Mouse (Mus musculus) left cerebral cortex, postnatal 25 days (tissue): ENCODE data around the gene Zfp664. TPM values are rescaled to one million over a fixed set of nuclear protein-coding genes. Genes with fewer than 3 reads are reported as not detected.

ENCODE experiments used
- DNase-seq, 2 experiments: peaks; one replicate each; pipeline ENCODE4 v3.0.0; 2022; ENCODE audit warnings: low spot score in 2 of 2, mixed read lengths in 1 of 2
- intact Hi-C: fragments of 180-260 bp; cut with DNase I; formaldehyde crosslinking; loops from one replicate; pipeline ENCODE4 v1.15.1; 2025
- total RNA-seq, 2 experiments: library from RNA; stranded (reverse); gene quantifications; 2 replicates each; pipeline ENCODE4 v1.2.3; 2021

Zfp664 gene
- total RNA-seq: 10 to 100 TPM; 65.8 to 70.9 TPM

DNA sequence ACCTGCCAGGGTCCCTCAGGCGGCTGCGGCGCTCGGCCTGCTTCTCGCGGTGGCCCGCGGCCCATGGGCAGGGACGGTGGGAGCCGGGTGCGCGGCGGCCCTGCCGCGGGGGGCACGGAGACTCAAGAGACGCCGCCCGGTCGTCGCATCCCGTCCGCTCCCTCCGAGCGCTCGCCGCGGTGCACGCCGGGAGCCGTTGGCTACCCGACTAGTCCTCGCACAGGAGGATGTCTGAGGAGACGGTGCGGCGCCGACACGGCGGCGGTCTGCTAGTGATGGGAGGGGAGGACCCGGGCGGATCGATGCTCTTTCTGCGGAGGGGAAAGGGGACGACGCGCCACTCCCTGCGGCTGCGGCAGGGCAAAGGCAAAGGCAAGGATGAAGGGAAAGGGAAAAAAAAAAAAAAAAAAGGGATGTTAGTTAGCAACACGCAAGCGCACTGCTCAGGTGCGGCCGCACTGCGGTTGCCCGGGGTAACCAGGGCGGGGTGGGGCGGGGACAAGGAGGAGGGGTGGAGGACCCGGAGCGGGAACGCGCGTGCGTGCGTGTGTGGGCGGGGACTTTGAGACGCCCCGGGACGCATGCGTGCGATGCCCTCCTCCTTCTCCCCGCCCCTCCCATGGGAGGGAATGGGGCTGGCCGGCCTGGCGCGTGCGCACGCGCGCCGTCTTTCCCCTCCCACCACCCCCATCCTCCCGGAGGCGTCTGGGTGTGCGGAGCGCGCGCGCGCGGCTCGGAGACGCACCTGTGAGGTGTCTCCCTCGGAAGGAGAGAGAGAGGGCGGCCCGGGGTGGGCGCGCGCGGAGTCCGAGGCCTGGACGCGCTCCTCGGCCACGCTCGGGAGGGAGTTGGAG is at the start of gene Zfp664, which contains the start of gene Ccdc92:
Gene Zfp664, plus strand, starts transcription at position 679 of the 854 bp plus-strand sequence.
Gene Ccdc92, minus strand, starts transcription at position 412 of the 854 bp plus-strand sequence.
- peak; percentile 97 to 99 for DNase-seq
- intact Hi-C loops: no loop called here

DNA sequence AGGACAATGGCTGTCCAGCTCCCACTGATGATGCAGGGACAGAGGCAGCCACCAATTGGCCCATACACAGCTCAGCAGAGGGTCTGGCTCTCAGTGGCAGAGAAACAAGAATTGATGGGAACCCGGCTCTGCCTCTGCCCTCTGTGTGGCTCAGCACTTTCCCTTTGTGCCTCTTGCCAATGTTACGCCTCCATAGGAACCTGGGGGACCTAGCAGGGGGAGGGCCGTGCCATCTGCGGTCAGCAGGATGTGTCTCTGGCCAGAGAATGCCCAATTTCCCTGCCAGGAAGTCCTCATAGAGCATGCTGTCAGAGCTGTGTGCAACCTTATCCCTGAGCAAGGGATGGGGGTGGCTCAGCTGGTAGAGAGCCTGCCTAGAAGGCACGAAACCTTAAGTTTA is 47.7 kb upstream of the Zfp664 start:
- DNase-seq: no peak
- intact Hi-C loops: no loop called here

DNA sequence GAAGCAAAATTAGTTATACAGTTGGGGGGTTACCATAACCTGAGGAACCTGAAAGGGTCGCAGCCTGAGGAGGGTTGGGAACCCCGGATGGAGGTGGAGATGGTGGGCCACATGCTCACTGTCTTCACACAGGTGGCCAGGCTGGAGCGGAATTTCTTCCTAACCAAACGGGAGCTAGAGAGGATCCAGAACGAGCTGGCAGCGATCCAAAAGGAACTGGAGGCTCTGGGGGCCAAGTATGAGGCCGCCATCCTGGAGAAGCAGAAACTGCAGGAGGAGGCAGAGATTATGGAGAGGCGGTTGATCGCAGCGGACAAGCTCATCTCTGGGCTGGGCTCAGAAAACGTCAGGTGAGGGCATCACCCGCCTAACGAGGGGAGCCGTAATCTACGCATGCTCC is 45.4 kb upstream of the Zfp664 start:
- no peak for DNase-seq
- intact Hi-C loops: no loop called here

DNA sequence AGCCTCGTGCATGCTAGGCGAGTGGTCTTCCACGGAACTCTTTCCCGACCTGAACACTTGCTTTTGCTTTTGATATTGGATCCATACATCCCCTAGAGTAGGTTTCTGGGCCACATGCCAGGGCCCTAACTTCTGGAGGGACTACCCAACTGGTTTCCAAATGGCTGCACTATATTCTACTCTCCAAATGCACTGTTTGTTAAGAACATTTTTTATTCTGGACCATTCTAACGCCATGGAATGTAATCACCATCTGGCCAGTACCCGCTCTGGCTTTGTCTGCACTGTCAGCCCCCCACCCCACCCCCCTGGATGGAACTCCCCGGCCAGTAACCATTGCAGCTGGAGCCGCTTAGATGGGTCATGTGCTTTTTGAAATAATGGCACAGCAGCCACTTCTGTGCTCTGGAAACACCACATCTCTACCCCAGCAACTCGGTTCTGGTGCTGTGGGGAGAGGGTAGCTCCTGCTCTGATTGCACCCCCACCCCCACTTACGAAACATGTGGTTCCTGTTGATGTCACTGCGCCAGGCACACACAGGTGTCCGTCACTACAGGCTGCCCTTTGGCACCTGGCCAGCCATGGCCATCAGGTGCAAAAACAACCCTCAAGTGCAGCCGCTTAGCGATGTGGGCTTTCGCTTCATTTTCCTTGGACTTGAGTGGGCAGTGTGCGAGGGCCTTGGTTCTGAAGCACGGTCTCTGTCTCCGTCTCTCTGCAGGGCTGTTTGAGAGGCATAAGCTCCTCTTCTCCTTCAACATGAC is 40.2 kb upstream of the Zfp664 start:
- DNase-seq: no peak
- intact Hi-C loops: no loop called here

DNA sequence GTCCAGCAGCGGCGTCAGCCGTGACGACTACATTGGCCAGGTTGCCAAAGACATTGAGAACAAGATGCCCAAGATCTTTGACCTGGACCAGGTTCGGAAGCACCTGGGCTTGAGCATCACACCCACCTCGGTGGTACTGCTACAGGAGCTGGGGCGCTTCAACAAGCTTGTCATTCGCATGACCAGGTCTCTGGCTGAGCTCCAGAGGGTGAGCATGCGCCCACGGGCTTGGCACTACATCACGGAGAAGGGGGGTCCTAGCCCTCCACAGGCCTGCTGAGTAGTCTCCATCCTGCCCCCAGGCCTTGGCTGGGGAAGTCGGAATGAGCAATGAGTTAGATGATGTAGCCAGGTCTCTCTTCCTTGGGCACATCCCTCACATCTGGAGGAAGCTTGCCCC is 32.2 kb upstream of the Zfp664 start:
- intact Hi-C loops: no loop called here
- DNase-seq: no peak

DNA sequence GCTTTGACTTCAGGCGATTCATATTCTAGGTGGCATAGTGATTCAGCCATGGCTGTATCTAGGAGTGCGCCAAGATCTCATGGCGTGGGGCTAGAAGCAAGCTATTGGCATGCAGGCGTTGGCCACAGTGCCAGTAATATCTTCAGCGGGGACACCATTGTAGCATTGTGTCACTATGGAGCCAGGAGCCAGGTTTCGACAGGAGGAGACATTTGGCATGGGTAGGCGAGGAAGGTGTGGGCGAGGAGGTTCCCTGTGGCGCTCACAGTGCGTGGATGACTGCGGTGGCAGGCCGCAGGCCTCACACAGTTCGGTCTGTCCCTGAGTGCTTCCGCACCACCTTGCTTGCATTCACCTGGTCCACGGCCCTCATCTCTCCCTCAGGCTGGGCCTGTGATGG is 27.3 kb upstream of the Zfp664 start:
- DNase-seq: no peak

DNA sequence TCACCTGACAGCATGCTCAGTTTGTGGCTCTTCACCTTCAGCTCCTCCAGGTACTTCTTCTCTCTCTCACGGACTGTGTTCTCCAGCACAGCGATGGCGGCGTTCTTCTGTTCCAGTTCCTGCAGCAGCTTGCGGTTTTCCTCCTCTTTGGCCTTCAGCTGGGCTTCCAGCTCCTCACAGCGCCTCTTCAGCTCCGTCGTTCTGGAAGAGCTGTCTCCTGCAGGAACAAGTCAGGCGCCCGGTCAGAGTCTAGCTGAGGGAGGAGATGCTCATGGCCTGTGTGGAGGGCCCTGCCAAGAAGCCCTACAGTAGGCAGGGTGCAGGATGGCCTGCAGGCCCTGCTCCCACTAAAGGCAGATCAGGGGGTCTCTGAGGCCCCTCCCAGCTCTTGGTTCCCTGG is 26.4 kb upstream of the Zfp664 start:
- intact Hi-C loops: no loop called here
- no peak for DNase-seq

More for the DNA sequence above, 27.3 kb upstream of the Zfp664 start:
- intact Hi-C loops: no loop called here

DNA sequence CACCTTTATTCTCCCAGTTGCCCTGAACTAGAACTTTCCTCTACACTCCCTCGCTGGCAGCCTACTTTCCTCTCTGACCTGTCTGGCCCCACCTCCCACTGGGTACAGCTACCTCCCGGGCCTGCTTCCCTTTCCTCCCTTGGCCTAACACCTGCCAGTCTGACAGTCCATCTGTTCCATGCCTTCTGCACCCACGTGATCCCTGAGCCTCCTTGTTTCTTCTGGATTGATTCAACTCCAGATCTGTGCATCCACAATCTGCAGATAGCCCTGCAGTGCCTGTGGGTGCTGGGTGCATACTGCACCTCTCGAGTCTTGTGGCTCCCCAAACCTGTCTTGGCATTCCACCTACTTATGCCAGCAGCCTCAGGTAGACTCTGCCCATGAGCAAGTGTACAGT is 25.9 kb upstream of the Zfp664 start:
- intact Hi-C loops: no loop called here
- DNase-seq: peak; percentile 41 to 81

DNA sequence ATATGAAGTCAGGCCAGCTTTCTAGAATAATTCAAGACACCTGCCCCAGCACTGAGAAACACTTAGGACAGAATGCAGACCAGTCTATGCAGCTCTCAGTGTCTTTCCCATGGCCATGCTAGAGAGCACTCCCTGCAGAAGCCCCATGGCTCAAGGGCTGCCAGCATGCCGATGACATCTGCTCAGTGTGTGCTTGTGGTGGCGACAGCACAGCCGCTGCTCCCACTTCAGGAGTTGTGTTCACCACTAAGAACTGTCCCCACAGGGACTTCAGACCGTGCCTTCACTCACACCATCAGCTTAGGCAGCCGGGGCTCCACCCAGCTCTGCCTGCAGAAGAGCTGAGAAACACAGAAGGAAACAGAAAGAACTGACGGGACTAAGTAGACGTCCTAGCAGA is 22.3 kb upstream of the Zfp664 start:
- intact Hi-C loops: no loop called here

DNA sequence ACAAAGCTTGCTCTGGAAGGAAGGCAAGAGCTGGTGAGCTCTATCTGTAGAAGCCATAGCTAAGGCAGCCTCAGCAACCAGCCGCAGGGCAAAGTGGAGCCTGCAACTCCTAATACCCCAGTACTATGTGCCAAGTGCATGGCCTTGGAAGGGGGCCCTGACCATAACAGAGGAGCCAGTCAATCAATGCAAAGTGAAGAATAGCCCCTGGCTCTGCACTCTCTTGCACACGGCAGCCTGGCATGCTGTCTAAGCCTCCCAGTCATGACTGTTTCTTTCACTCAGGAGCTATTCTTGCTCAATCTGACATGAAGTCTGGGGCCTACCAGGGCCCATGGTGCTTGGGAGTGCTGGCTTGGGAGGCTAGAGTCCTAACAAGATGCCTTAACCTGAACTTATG is 21.8 kb upstream of the Zfp664 start:
- intact Hi-C loops: no loop called here
- no peak for DNase-seq

More for the DNA sequence above, 22.3 kb upstream of the Zfp664 start:
- no peak for DNase-seq

DNA sequence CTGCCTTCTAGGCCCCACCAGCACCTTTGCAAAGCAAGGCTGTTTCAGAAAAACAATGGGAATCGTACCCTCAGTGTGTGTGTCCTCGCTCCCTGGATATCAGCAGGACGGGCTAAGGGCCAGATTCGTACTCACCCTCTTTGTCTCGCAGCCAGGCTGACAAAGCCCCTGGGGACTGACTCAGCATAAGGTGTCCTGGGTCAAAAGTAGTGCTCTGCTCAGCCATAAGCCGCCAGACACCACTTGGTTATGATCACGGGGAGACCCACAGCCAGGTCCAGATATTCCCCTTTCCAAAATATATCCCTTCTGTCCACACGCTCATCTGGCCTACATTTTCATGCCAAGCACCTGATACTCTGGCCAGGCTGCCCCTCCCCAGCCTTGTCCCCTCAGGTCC is 19.1 kb upstream of the Zfp664 start:
- intact Hi-C loops: no loop called here
- DNase-seq: no peak

DNA sequence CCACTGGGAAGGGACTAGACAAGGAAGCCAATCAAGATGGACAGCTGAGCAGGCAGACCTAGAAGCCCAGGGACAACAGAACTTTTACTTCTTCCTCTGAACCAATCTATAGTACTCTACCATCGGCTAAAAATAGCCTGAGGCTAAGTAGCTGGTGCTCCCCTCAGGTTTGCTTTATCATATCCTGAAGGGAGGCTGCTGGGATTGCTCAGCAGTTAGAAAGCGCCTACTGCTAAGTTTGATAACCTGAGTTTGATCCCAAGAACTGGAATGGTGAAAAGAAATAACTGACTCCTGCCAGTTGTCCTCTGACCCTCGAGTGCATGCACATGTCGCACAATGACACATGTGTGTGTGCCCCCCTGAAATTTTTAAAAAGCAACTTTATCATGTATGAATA is 17.6 kb upstream of the Zfp664 start:
- no peak for DNase-seq
- intact Hi-C loops: no loop called here

DNA sequence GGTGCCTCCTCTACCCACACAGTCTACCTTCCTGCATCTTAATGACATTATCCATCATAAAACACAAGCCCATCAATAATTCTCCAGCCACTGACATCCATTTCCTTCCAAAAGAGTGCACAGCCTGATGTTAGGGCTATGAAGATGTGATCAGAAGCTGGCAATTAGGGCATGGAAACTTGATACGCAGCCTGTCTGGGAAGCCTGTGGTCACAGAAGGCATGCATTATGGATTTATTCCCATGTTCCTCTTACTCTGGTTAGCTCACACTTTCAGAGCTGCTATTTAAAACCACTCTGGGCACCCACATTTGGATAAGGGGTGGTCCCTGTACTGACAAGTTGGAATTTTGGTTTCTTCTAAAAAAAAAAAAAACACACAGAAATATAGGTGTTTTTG is 15.5 kb upstream of the Zfp664 start:
- DNase-seq: no peak
- intact Hi-C loops: no loop called here

DNA sequence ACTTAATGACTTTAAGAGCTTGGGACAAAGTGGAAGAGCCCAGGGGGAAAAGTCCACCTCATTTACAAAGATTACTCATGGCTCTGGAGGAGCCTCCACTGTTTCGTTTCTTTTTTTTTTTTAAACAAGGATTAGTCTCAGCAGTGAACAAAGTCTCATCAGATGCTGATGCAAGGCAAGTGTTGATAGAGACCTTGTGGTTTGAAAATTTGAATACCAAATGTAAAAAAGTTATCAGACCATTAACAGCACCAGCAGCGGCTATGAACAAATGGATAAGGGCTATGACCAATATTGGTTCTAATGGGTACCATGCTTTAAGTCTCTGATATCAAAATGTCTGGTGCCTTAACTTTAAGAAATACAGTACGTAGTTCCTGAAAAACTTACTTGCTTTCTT is 13.5 kb upstream of the Zfp664 start:
- intact Hi-C loops: no loop called here
- no peak for DNase-seq

DNA sequence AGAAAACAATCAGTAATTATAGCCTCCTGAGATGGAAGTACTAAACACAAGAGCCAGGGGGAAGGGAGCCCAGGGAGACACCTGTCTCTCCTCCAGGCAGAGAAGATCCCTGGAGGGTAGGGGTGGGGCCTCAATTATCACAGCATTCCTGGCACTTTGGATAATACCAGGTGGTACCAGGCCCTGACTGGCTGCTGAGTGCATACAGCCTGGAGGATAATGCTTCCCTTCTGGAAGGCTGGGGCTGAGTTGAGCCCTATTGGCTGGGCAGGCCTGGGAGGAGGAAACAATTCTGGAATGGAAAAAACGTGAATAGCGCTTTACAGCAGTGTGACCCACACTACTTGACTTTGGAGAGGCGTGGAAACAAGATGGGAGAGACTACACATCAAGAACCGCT is 10.9 kb upstream of the Zfp664 start:
- DNase-seq: no peak
- intact Hi-C loops: no loop called here

DNA sequence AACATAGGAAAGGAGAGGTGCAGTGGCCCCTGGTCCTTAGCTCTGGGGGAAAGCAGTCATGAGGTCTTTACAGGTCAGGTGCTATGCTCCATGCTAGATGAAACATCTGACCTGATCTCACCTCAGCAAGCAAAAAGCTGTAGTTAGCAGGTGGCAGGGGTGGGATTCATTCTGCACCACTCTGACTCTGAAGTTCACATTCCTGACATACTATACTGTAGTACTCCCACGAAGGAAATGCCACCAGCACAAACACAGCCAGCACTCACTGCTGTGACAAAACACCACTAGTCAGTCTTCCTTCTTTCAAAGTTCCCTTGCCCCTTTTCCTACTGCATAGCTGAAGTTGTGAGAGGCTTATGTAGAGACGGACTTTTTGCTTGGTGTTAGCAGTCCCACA is 10.2 kb upstream of the Zfp664 start:
- DNase-seq: no peak
- intact Hi-C loops: no loop called here

DNA sequence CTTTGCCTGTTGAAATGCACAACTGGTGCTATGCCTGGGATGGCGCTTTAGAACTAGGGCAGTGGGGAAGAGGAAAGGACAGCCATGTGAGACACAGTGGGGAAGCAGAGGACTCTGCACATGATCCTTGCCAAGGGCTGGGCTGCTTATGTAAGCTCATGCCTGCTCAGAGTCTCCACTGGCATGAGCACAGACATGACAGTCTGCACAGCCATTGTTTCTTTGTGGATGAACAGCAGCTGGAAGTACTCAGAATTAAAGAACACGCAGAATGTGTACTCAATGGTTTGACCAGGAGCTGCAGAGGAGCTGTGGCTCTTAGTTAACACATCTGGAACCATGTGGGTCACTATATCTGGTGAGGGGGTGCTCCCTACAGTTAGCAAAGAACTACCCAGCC is 9.4 kb upstream of the Zfp664 start:
- DNase-seq: peak in 1 of 2 experiments; percentile 67
- intact Hi-C loops: no loop called here

DNA sequence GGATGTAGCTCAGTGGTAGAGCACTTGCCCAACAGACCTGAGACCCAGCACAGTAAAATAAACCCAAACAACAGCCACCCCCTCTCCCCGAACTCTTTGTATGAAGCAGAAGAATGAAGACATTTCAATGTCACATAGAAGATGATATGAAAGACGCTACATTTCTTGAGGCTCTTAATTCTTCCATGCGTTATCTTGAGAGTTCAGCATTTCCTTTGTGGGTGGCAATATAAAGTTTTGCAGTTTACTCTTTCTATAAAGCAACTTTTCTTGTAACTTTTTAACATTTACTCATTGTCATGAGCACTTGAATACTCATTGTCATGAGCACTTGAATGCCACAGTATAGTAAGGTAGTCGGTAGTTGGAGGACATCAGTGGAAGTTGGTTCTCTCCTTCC is 8.3 kb upstream of the Zfp664 start:
- intact Hi-C loops: no loop called here
- no peak for DNase-seq

DNA sequence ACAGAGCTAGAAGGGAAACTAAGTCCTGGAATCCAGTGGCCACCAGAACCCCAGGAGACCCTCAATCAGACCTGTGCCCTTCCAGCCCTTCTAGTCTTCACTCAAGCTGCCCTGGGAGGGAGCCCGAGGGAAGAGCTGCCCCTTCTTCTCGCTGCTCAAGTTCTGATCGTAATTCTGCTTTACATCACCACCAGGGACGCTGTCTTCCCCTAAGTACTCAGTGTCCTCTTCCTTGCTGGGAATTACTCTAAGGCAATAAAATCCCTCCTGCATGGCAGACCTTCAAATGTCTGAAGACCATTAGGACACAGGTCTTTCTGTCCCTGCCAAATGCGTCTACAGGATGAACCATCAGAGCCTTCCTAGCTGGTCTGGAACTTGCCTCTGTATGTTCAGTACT is 2.5 kb upstream of the Zfp664 start:
- intact Hi-C loops: no loop called here
- no peak for DNase-seq

DNA sequence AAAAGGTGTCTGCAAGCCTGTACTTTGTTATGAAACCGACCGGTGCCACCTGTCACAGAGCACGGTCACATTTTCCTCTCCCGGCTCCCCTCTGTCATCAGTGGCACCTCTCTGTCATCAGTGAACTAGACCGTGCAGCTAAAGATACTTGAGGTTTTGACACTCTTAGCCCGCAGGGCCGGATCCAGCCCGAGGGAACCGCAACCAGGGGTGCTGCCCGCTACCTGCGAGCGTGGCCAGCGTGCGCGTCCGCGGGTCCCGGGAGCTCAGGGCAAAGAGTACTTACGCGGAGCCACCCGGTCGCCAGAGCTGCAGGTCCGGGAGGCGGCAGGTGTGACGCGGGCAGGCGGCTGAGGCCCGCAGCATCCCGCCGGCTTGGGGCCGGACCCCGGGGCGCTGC is 1.0 kb upstream of the Zfp664 start:
- peak in 1 of 2 experiments; percentile 45 for DNase-seq
- intact Hi-C loops: no loop called here
